Mouse (Mus musculus): ENCODE data around the gene Cldn5. TPM values are rescaled to one million over a fixed set of nuclear protein-coding genes. Genes with fewer than 3 reads are reported as not detected.

Gene Cldn5
- polyA plus RNA-seq, 1 experiment from 2014 or later, result 45.1 TPM

Other genes with a start within 250 kb of the Cldn5 start
- gene Tbx1, start 186.2 kb upstream of the Cldn5 start, polyA plus RNA-seq (2014; fragmentation: Nextera tagmentation; extraction: Ambion mirVana), result 0.64 and 1.5 TPM in 2 replicates
- gene Gp1bb, start 154.4 kb upstream of the Cldn5 start, polyA plus RNA-seq (2014; fragmentation: Nextera tagmentation; extraction: Ambion mirVana), result 11.5 and 14.1 TPM in 2 replicates
- gene Gm49601, start 150.4 kb upstream of the Cldn5 start, polyA plus RNA-seq (2014; fragmentation: Nextera tagmentation; extraction: Ambion mirVana), result 8.3 and 10.7 TPM in 2 replicates
- 179 and 183 TPM in 2 replicates for gene Sept5, start 146.9 kb upstream of the Cldn5 start, polyA plus RNA-seq (2014; fragmentation: Nextera tagmentation; extraction: Ambion mirVana)
- gene Ufd1, start 34.9 kb downstream of the Cldn5 start, polyA plus RNA-seq (2014; fragmentation: Nextera tagmentation; extraction: Ambion mirVana), result 106 and 115 TPM in 2 replicates
- 5.6 and 6.8 TPM in 2 replicates for gene Cdc45, start 35.1 kb downstream of the Cldn5 start, polyA plus RNA-seq (2014; fragmentation: Nextera tagmentation; extraction: Ambion mirVana)
- gene 2510002D24Rik, start 59.7 kb downstream of the Cldn5 start, polyA plus RNA-seq (2014; fragmentation: Nextera tagmentation; extraction: Ambion mirVana), result 33.6 and 44.2 TPM in 2 replicates
- gene Gm28539, start 59.7 kb downstream of the Cldn5 start, polyA plus RNA-seq (2014; fragmentation: Nextera tagmentation; extraction: Ambion mirVana), result not detected in 2 replicates
- 65.0 and 79.2 TPM in 2 replicates for gene Mrpl40, start 100.0 kb downstream of the Cldn5 start, polyA plus RNA-seq (2014; fragmentation: Nextera tagmentation; extraction: Ambion mirVana)
- gene Hira, start 100.2 kb downstream of the Cldn5 start, polyA plus RNA-seq (2014; fragmentation: Nextera tagmentation; extraction: Ambion mirVana), result 19.6 and 23.4 TPM in 2 replicates

All from neural tube, embryonic 14.5 days (tissue).